In the genomic region with DNA sequence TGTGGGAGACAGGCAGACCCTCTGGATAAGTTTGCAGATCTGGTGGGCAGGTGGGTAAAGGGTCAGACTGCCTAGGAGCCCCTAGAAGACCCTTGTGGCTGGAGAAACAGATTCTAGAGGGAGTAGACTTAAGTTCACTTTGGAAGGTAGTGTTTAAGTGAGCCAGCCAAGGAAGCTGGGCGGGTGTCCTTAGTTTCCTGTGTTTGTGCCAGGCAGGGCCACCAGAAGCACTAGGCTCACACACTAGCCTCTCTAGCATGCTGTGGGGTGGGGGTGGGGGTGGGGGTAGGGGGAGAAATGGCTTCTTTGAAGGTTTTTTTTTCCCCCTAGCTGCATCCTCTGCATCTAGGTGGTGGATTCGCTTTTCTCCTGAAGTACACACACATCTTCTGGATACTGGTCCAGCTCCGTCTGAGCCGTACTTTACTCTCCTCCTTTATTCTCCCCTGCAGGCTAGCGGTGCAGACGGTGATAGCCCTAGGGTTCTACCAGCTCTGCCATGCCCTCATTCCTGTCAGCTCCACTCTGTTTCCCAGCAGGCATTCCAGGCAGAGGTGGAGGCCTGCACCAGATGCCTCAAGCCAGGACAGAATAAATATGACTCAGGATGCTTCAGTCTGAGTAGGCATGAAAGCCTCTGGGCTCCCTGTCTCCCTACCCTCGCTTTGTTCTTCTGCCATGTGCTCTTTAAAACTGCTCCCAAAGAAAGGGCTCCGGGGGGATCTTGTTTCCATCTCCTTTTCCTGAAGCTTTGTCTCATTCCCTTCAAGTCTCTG, we compare ENCODE assay signal across 13 mouse cellular contexts.
A peak's percentile ranks its signal among the peaks of the same experiment; 100 is the strongest.
DNase-seq lines count a peak whose midpoint lies in the region; ATAC-seq and TF ChIP-seq lines count a peak whose summit lies in the region.
"Had no signal": no experiment of that assay in that cellular context is flagged by ENCODE, and none has a peak within 500 bp of the region (broad histone marks: within the 10 kb centered on the region; RNA-seq: fewer than 3 reads in every experiment).

No protein-coding gene starts in this region.

- no peak overlapping the region for H3K9ac ChIP-seq in kidney, embryonic 15.5 days
- no peak overlapping the region for H3K9ac ChIP-seq in stomach, embryonic 15.5 days
- no peak overlapping the region for H3K9ac ChIP-seq in stomach, postnatal 0 days (ENCODE audit: low read length)

- TF ChIP-seq EP300 in stomach, postnatal 0 days (optimal IDR thresholded peaks at IDR 0.05), result no peak

- no peak for TF ChIP-seq CTCF in stomach, postnatal 0 days (IDR thresholded peaks at IDR 0.05; ENCODE audit: low read depth)

- peak; percentile 39 to 49 for DNase-seq in cerebellum, postnatal 25 days
- DNase-seq in kidney, postnatal 4 days, result no peak
- no peak for DNase-seq in stomach, postnatal 0 days (ENCODE audit: low spot score)
- no peak for DNase-seq in thymus, postnatal 25 days
- no peak for DNase-seq in thymus, postnatal 4 days
- DNase-seq: adrenal gland, adult 2 months; cerebellum, adult 18-20 months; kidney, adult 11 months; midbrain, embryonic 14.5 days; right cerebral cortex, postnatal 4 days had no signal

- no peaks in the 10 kb centered on the region for H3K9me3 ChIP-seq in kidney, embryonic 15.5 days (replicated peaks)
- H3K9me3 ChIP-seq in stomach, embryonic 15.5 days, result no peaks in the 10 kb centered on the region
- no peaks in the 10 kb centered on the region for H3K9me3 ChIP-seq in stomach, postnatal 0 days (ENCODE audit: control insufficient read depth, low read length)

- ATAC-seq in cerebellum, adult (ENCODE audit: insufficient number of reproducible peaks, low FRiP score, low TSS enrichment), result no peak
- ATAC-seq in kidney, embryonic 15.5 days (replicated peaks; ENCODE audit: low FRiP score), result no peak
- ATAC-seq in stomach, embryonic 15.5 days (ENCODE audit: insufficient read depth, low FRiP score, low read depth), result no peak
- no peak for ATAC-seq in stomach, postnatal 0 days (ENCODE audit: low FRiP score, low TSS enrichment)

- H3K4me1 ChIP-seq in kidney, embryonic 15.5 days, result peaks cover 27% of the 10 kb centered on the region; the same call in 1 of the 2 replicates
- no peaks in the 10 kb centered on the region for H3K4me1 ChIP-seq in stomach, embryonic 15.5 days
- no peaks in the 10 kb centered on the region for H3K4me1 ChIP-seq in stomach, postnatal 0 days (replicated peaks; ENCODE audit: control insufficient read depth, insufficient read depth)

- peak overlapping the region; percentile 82 for H3K27ac ChIP-seq in kidney, embryonic 15.5 days
- H3K27ac ChIP-seq in stomach, embryonic 15.5 days, result peak overlapping the region; percentile 13; the same call in 1 of the 2 replicates
- no peak overlapping the region for H3K27ac ChIP-seq in stomach, postnatal 0 days (replicated peaks)

- H3K36me3 ChIP-seq in kidney, embryonic 15.5 days, result no peaks in the 10 kb centered on the region
- H3K36me3 ChIP-seq in stomach, embryonic 15.5 days, result no peaks in the 10 kb centered on the region
- H3K36me3 ChIP-seq in stomach, postnatal 0 days (ENCODE audit: control insufficient read depth, insufficient read depth, low read length), result no peaks in the 10 kb centered on the region

- no peaks in the 10 kb centered on the region for H3K27me3 ChIP-seq in kidney, embryonic 15.5 days
- no peaks in the 10 kb centered on the region for H3K27me3 ChIP-seq in stomach, embryonic 15.5 days (replicated peaks)
- H3K27me3 ChIP-seq in stomach, postnatal 0 days (ENCODE audit: control insufficient read depth, insufficient read depth, low read length), result no peaks in the 10 kb centered on the region

- H3K4me3 ChIP-seq in kidney, embryonic 15.5 days (replicated peaks), result no peak overlapping the region
- H3K4me3 ChIP-seq in stomach, embryonic 15.5 days (replicated peaks), result no peak overlapping the region
- H3K4me3 ChIP-seq in stomach, postnatal 0 days (ENCODE audit: low read depth, low read length), result no peak overlapping the region

- WGBS in kidney, embryonic 15.5 days, result 78% methylated on average over 8 of the region's 8 CpGs
- WGBS in stomach, embryonic 15.5 days, result 77% methylated on average over 8 of the region's 8 CpGs
- WGBS in stomach, postnatal 0 days, result 80% methylated on average over 8 of the region's 8 CpGs

- no peak overlapping the region for H3K4me2 ChIP-seq in kidney, embryonic 15.5 days
- H3K4me2 ChIP-seq in stomach, embryonic 15.5 days, result no peak overlapping the region
- no peak overlapping the region for H3K4me2 ChIP-seq in stomach, postnatal 0 days (replicated peaks; ENCODE audit: low read depth)

Comparison
In these comparisons a context has a peak if more than half of its experiments do, and no peak if none do; other contexts are left out.
1. DNase-seq: peak in cerebellum, postnatal 25 days (2 of 2); none in kidney, postnatal 4 days (0 of 2), stomach, postnatal 0 days (single experiment), thymus, postnatal 25 days (single experiment) and thymus, postnatal 4 days (single experiment).